Mouse (Mus musculus): Measurements from ENCODE around the gene Kcne3.

Gene Kcne3

GRCm38 (mm10) chr7:100182388-100182787 lies 6.1 kb downstream of the Kcne3 start:
- no peak for DNase-seq

GRCm38 (mm10) chr7:100187601-100188000 lies 11.3 kb downstream of the Kcne3 start:
- DNase-seq, result peak; percentile 49

- no peak for DNase-seq
These were observed 13.9 kb downstream of the Kcne3 start for GRCm38 (mm10) chr7:100190167-100190566.

- DNase-seq, result peak; percentile 71
These were observed 14.5 kb downstream of the Kcne3 start for GRCm38 (mm10) chr7:100190778-100191177.

- no peak for DNase-seq
These were observed 24.9 kb downstream of the Kcne3 start for GRCm38 (mm10) chr7:100201191-100201590.

GRCm38 (mm10) chr7:100203616-100204015 lies 27.3 kb downstream of the Kcne3 start:
- no peak for DNase-seq

GRCm38 (mm10) chr7:100204871-100205270 lies 28.6 kb downstream of the Kcne3 start:
- no peak for DNase-seq

- no peak for DNase-seq
These were observed 29.8 kb downstream of the Kcne3 start for GRCm38 (mm10) chr7:100206144-100206543.

- no peak for DNase-seq
These were observed 31.6 kb downstream of the Kcne3 start for GRCm38 (mm10) chr7:100207886-100208285.

GRCm38 (mm10) chr7:100214310-100214709 lies 38.0 kb downstream of the Kcne3 start:
- DNase-seq, result no peak

- DNase-seq, result no peak
These were observed 38.9 kb downstream of the Kcne3 start for GRCm38 (mm10) chr7:100215116-100215732.

- DNase-seq, result no peak
These were observed 39.7 kb downstream of the Kcne3 start for GRCm38 (mm10) chr7:100215976-100216375.

GRCm38 (mm10) chr7:100216601-100217565 lies 40.6 kb downstream of the Kcne3 start:
- no peak for DNase-seq

- peak; percentile 99 for DNase-seq
These were observed 51.0 kb downstream of the Kcne3 start, which contains the start of gene Pgm2l1 for GRCm38 (mm10) chr7:100227158-100227875. TSS of gene Pgm2l1 (plus strand) at chr7:100227394.

- peak; percentile 57 for DNase-seq
These were observed 51.7 kb downstream of the Kcne3 start for GRCm38 (mm10) chr7:100227896-100228525.

GRCm38 (mm10) chr7:100228957-100229356 lies 52.7 kb downstream of the Kcne3 start:
- DNase-seq, result no peak

- DNase-seq, result no peak
These were observed 54.3 kb downstream of the Kcne3 start for GRCm38 (mm10) chr7:100230646-100231045.

- DNase-seq, result no peak
These were observed 55.4 kb downstream of the Kcne3 start for GRCm38 (mm10) chr7:100231661-100232060.

- DNase-seq, result no peak
These were observed 57.4 kb downstream of the Kcne3 start for GRCm38 (mm10) chr7:100233681-100234080.

All from thymus, postnatal 14 days (tissue).